19 mouse cellular contexts compared by ENCODE assay signal in genomic region chrX:159671388-159671787, GRCm38 (mm10). TPM values are rescaled to one million over a fixed set of nuclear protein-coding genes. Genes with fewer than 3 reads are reported as not detected.
DNase-seq lines count a peak whose midpoint lies in the region; ATAC-seq and TF ChIP-seq lines count a peak whose summit lies in the region.
"Had no signal": no experiment of that assay in that cellular context is flagged by ENCODE, and none has a peak within 500 bp of the region (broad histone marks: within the 10 kb centered on the region; RNA-seq: fewer than 3 reads in every experiment).

No protein-coding gene starts in this region.

- no peak for ATAC-seq in midbrain, postnatal 0 days (ENCODE audit: low FRiP score)
- ATAC-seq in midbrain, embryonic 11.5 days (ENCODE audit: low FRiP score) = no peak
- ATAC-seq: forebrain, embryonic 13.5 days had no signal

- H3K4me1 ChIP-seq in heart, adult 2 months (ENCODE audit: control insufficient read depth, insufficient read depth, low read length) = no peaks in the 10 kb centered on the region
- H3K4me1 ChIP-seq in midbrain, postnatal 0 days (ENCODE audit: insufficient read depth, low read length) = no peaks in the 10 kb centered on the region
- H3K4me1 ChIP-seq in midbrain, embryonic 11.5 days (ENCODE audit: control insufficient read depth, insufficient read depth, low read length) = no peaks in the 10 kb centered on the region
- no peaks in the 10 kb centered on the region; the same call in 1 of the 2 replicates for H3K4me1 ChIP-seq in brown adipose tissue, adult 24 weeks (ENCODE audit: control insufficient read depth, insufficient read depth, insufficient read length, low read length)
- H3K4me1 ChIP-seq: forebrain, embryonic 13.5 days; limb, embryonic 13.5 days had no signal

- no peaks in the 10 kb centered on the region for H3K36me3 ChIP-seq in heart, adult 2 months (ENCODE audit: control insufficient read depth, insufficient read depth, low read length)
- no peaks in the 10 kb centered on the region for H3K36me3 ChIP-seq in midbrain, postnatal 0 days (ENCODE audit: insufficient read depth, low read length)
- no peaks in the 10 kb centered on the region for H3K36me3 ChIP-seq in midbrain, embryonic 11.5 days (ENCODE audit: control insufficient read depth, insufficient read depth, low read length)
- H3K36me3 ChIP-seq: limb, embryonic 13.5 days; midbrain, embryonic 10.5 days had no signal

- peak; percentile 57 for TF ChIP-seq CTCF in heart, adult 2 months (IDR thresholded peaks at IDR 0.05)
- peak; percentile 28; the same call in 1 of the 2 replicates for TF ChIP-seq CTCF in midbrain, postnatal 0 days (IDR thresholded peaks at IDR 0.05)

- H3K4me3 ChIP-seq in heart, adult 2 months = no peak overlapping the region
- H3K4me3 ChIP-seq in midbrain, postnatal 0 days (ENCODE audit: low read depth, low read length) = no peak overlapping the region
- no peak overlapping the region for H3K4me3 ChIP-seq in midbrain, embryonic 11.5 days (ENCODE audit: low read depth, low read length)
- H3K4me3 ChIP-seq in brown adipose tissue, adult 24 weeks (ENCODE audit: insufficient read depth, low read depth, low read length) = no peak overlapping the region
- H3K4me3 ChIP-seq: forebrain, embryonic 13.5 days; limb, embryonic 13.5 days; midbrain, embryonic 10.5 days; myocyte had no signal

- no peak for DNase-seq in heart, adult 2 months
- DNase-seq in heart, postnatal 4 days = no peak
- DNase-seq in midbrain, postnatal 0 days (ENCODE audit: low spot score) = no peak
- no peak for DNase-seq in midbrain, embryonic 11.5 days (ENCODE audit: low spot score, missing footprints)
- no peak for DNase-seq in cerebellum, adult 11-12 months
- DNase-seq in frontal cortex, adult 2 months (ENCODE audit: extremely low spot score in 1 of 2, low spot score in 1 of 2) = no peak
- DNase-seq in kidney, adult 9 months = no peak
- DNase-seq: adrenal gland, postnatal 14 days; cerebellum, adult 11 months; heart, postnatal 36 days; kidney, postnatal 14 days; layer of hippocampus, postnatal 36 days; right cerebral cortex, postnatal 25 days had no signal

- no peaks in the 10 kb centered on the region for H3K9me3 ChIP-seq in midbrain, postnatal 0 days (ENCODE audit: low read length)
- H3K9me3 ChIP-seq in midbrain, embryonic 11.5 days (ENCODE audit: control insufficient read depth, low read length) = no peaks in the 10 kb centered on the region
- H3K9me3 ChIP-seq: forebrain, embryonic 13.5 days; limb, embryonic 13.5 days; midbrain, embryonic 10.5 days had no signal

- no peak overlapping the region for H3K27ac ChIP-seq in heart, adult 2 months
- H3K27ac ChIP-seq in midbrain, postnatal 0 days (ENCODE audit: low read depth, low read length) = no peak overlapping the region
- H3K27ac ChIP-seq in midbrain, embryonic 11.5 days (ENCODE audit: low read depth, low read length) = no peak overlapping the region
- peak overlapping the region; percentile 61 for H3K27ac ChIP-seq in brown adipose tissue, adult 24 weeks (replicated peaks; ENCODE audit: low read depth, low read length)
- H3K27ac ChIP-seq: forebrain, embryonic 13.5 days; limb, embryonic 13.5 days; midbrain, embryonic 10.5 days had no signal

- TF ChIP-seq EP300 in heart, adult 2 months (IDR thresholded peaks at IDR 0.05; ENCODE audit: insufficient read depth, low read depth, low read length) = no peak

- H3K27me3 ChIP-seq in heart, adult 2 months (ENCODE audit: control insufficient read depth, insufficient read depth, low read length) = no peaks in the 10 kb centered on the region
- no peaks in the 10 kb centered on the region for H3K27me3 ChIP-seq in midbrain, postnatal 0 days (ENCODE audit: insufficient read depth, low read length)
- no peaks in the 10 kb centered on the region for H3K27me3 ChIP-seq in midbrain, embryonic 11.5 days (ENCODE audit: control insufficient read depth, insufficient read depth, low read length)
- H3K27me3 ChIP-seq: forebrain, embryonic 13.5 days had no signal

- intact Hi-C loops in heart, adult 2 months (cut with DNase I) = no loop called here

- no peak overlapping the region for H3K9ac ChIP-seq in heart, adult 2 months (ENCODE audit: low read depth, low read length)
- no peak overlapping the region for H3K9ac ChIP-seq in midbrain, postnatal 0 days (replicated peaks; ENCODE audit: low read length, poor library complexity, severe bottlenecking)
- no peak overlapping the region for H3K9ac ChIP-seq in midbrain, embryonic 11.5 days (ENCODE audit: low read length)
- H3K9ac ChIP-seq: forebrain, embryonic 13.5 days; limb, embryonic 13.5 days had no signal

- TF ChIP-seq POLR2A in heart, adult 2 months (IDR thresholded peaks at IDR 0.05; ENCODE audit: insufficient read depth, low read depth, low read length) = no peak

- 90% methylated on average over 7 of the region's 7 CpGs for WGBS in heart, adult 2 months
- 91% methylated on average over 7 of the region's 7 CpGs for WGBS in midbrain, postnatal 0 days
- WGBS in midbrain, embryonic 11.5 days = 89% methylated on average over 7 of the region's 7 CpGs

- no peaks in the 10 kb centered on the region for H3K79me2 ChIP-seq in heart, adult 2 months (replicated peaks; ENCODE audit: control insufficient read depth, insufficient read depth, low read length)

- no peak overlapping the region for H3K4me2 ChIP-seq in midbrain, postnatal 0 days (ENCODE audit: low read depth, low read length, poor library complexity, severe bottlenecking)
- no peak overlapping the region for H3K4me2 ChIP-seq in midbrain, embryonic 11.5 days
- H3K4me2 ChIP-seq: forebrain, embryonic 13.5 days; heart, embryonic 11.5 days; limb, embryonic 13.5 days had no signal

RNA-seq across cellular contexts. Expression of gene Sh3kbp1, which starts 44.3 kb away (rescaled TPM):
- total RNA-seq in heart, adult 2 months (2021) = 100 to 1,000 TPM; 105 to 132 TPM
- 149 and 222 TPM in 2 replicates for polyA plus RNA-seq in heart, adult 2 months (2012; rRNA removed)
- total RNA-seq in heart, postnatal 4 days (2021) = 100 to 1,000 TPM; 279 to 282 TPM
- 41.9 and 56.3 TPM in 2 replicates for total RNA-seq in midbrain, postnatal 0 days (2014; rRNA removed)
- polyA plus RNA-seq in midbrain, postnatal 0 days (2015; fragmentation: Nextera tagmentation; extraction: Ambion mirVana) = 37.0 and 42.4 TPM in 2 replicates
- 35.4 and 39.6 TPM in 2 replicates for polyA plus RNA-seq in midbrain, embryonic 11.5 days (2014; fragmentation: Nextera tagmentation; extraction: Ambion mirVana)
- polyA plus RNA-seq in brown adipose tissue, adult 24 weeks (2012; ENCODE audit: insufficient read depth, insufficient read length, missing spikeins) = 90.3 and 99.4 TPM in 2 replicates
- polyA plus RNA-seq in frontal cortex, adult 2 months (2012; rRNA removed) = 30.6 and 37.6 TPM in 2 replicates
